Mouse (Mus musculus) urinary bladder, postnatal 25 days (tissue): ENCODE measurements around the gene Tom1.

Experiments
- DNase-seq: peaks from one replicate; pipeline ENCODE4 v3.0.0; 2022; ENCODE audit warnings: low spot score

The Tom1 gene

GRCm38 (mm10) chr8:75033511-75034243, at the start of gene Tom1:
Gene Tom1 (plus strand): TSS chr8:75033705.
- peak; percentile 98 for DNase-seq

- DNase-seq = no peak
Measured at GRCm38 (mm10) chr8:74987436-74987835, 46.1 kb upstream of the Tom1 start.

- DNase-seq = no peak
Measured at GRCm38 (mm10) chr8:74990021-74990420, 43.5 kb upstream of the Tom1 start.

- no peak for DNase-seq
Measured at GRCm38 (mm10) chr8:74993081-74993474, 40.4 kb upstream of the Tom1 start, which contains the start of gene Hmgxb4. Gene Hmgxb4 (plus strand): TSS chr8:74993356.

GRCm38 (mm10) chr8:74993475-74994451, 39.7 kb upstream of the Tom1 start:
- DNase-seq = peak; percentile 73

- DNase-seq = no peak
Measured at GRCm38 (mm10) chr8:74994540-74994939, 39.0 kb upstream of the Tom1 start.

- DNase-seq = no peak
Measured at GRCm38 (mm10) chr8:75000431-75000830, 33.1 kb upstream of the Tom1 start.

GRCm38 (mm10) chr8:75008826-75009225, 24.7 kb upstream of the Tom1 start:
- no peak for DNase-seq

GRCm38 (mm10) chr8:75013557-75013956, 19.9 kb upstream of the Tom1 start:
- DNase-seq = no peak

GRCm38 (mm10) chr8:75013964-75014363, 19.5 kb upstream of the Tom1 start:
- DNase-seq = no peak

GRCm38 (mm10) chr8:75015981-75016380, 17.5 kb upstream of the Tom1 start:
- no peak for DNase-seq

GRCm38 (mm10) chr8:75016422-75016821, 17.1 kb upstream of the Tom1 start:
- no peak for DNase-seq

- peak; percentile 8 for DNase-seq
Measured at GRCm38 (mm10) chr8:75018274-75018972, 15.1 kb upstream of the Tom1 start.

GRCm38 (mm10) chr8:75023660-75024316, 9.7 kb upstream of the Tom1 start:
- no peak for DNase-seq

GRCm38 (mm10) chr8:75025809-75026208, 7.7 kb upstream of the Tom1 start:
- DNase-seq = no peak

GRCm38 (mm10) chr8:75030453-75031024, 3.0 kb upstream of the Tom1 start:
- no peak for DNase-seq

- no peak for DNase-seq
Measured at GRCm38 (mm10) chr8:75032961-75033360, 544 bp upstream of the Tom1 start.

GRCm38 (mm10) chr8:75034285-75034684, 780 bp downstream of the Tom1 start:
- no peak for DNase-seq

- no peak for DNase-seq
Measured at GRCm38 (mm10) chr8:75035640-75036039, 2.1 kb downstream of the Tom1 start.

- no peak for DNase-seq
Measured at GRCm38 (mm10) chr8:75038497-75038896, 5.0 kb downstream of the Tom1 start.

- DNase-seq = no peak
Measured at GRCm38 (mm10) chr8:75039754-75040153, 6.2 kb downstream of the Tom1 start.
